Mouse (Mus musculus) heart, postnatal 36 days (tissue): ENCODE results near the gene Gal3st1. TPM values are rescaled to one million over a fixed set of nuclear protein-coding genes. Genes with fewer than 3 reads are reported as not detected.
"Not testable (repeated sequence)": the region's sequence is repeated elsewhere in the genome, so short reads cannot be mapped to it uniquely, and the experiment has no call there.

ENCODE experiments used
- DNase-seq, 2 experiments: peaks; one replicate each; pipeline ENCODE4 v3.0.0; 2021 to 2022
- intact Hi-C: fragments of 180-260 bp; cut with DNase I; formaldehyde crosslinking; loops from one replicate; pipeline ENCODE4 v1.15.1; 2025
- total RNA-seq, 2 experiments: library from RNA; stranded (reverse); gene quantifications; 2 replicates each; pipeline ENCODE4 v1.2.3; 2021

Gene Gal3st1
- under 1 TPM; 0.19 to 0.22 TPM for total RNA-seq

DNA sequence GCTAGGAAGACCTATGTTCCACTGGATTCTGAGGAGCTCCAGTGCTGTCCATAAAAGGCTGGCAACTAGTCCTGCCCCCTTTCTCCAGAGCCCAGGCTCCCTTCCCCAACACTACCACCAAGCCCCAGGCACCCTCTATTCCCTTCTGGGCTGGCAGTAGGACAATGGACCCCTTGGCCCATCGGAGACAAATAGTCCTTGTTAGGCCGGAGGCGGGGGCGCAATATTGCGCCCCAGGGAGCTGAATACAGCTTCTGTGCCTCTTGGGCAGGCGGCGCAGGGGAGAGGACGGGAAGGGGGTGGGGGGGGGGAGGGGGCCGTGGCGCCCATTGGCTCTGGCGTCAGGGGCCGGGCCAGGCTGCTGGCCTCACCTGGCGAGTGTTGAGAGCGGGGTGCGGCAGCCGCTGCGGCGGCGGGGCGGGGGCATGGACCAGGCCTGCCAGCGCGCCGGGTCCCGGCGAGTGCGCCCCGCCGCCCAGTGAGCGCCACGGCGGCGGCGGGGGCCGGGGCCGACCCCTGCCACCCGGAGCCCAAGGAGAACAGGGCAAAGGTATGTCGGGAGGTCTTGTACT, at the start of gene Gal3st1:
Gene Gal3st1 (plus strand): TSS at position 346 of the 572 bp plus-strand sequence.
- no peak for DNase-seq
- intact Hi-C loops = no loop called here

DNA sequence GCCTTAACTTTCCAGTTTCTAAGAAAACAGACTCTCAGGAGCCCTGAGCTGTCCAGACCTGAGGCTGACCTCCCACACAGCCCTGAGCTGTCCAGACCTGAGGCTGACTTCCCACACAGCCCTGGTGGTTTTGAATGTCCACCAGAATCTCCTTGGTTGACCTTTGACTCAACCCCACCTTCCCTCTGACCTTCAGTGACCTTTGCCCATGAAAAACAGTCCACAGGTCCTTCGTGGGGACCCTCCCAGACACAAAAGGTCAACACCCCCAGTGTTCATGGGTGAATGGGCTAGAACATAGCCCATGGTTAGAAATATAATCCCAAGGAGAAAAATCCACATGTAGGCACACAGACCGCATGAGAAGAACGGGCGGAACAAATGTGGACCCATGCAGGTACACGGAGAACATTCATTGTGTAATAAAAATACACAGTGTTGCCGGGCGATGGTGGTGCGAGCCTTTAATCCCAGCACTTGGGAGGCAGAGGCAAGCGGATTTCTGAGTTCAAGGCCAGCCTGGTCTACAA, 49.6 kb upstream of the Gal3st1 start:
- no peak for DNase-seq
- intact Hi-C loops = loop anchor here (2.0 kb wide), 1 partner anchor 29 kb away; the partner anchor contains the start of gene Pes1

DNA sequence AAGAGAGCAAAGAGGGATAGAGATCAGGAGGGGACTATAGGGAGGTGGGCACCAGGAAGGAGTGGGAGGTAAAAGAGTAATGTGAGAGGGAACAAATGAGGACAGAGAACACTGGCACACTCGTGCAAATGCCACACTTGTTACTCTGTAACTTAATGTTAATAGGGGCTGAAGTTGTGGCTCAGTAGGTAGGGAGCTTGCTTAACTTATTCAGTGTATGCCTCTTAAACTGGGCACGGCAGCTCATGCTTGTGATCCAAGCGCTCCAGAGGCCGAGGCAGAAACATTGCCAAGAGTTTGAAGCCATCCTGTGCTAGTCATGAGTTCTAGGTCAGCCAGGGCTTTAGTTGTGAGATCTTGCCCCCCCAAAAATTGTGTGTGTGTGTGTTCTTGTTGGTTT, 48.3 kb upstream of the Gal3st1 start:
- DNase-seq = no peak
- intact Hi-C loops = no loop called here

DNA sequence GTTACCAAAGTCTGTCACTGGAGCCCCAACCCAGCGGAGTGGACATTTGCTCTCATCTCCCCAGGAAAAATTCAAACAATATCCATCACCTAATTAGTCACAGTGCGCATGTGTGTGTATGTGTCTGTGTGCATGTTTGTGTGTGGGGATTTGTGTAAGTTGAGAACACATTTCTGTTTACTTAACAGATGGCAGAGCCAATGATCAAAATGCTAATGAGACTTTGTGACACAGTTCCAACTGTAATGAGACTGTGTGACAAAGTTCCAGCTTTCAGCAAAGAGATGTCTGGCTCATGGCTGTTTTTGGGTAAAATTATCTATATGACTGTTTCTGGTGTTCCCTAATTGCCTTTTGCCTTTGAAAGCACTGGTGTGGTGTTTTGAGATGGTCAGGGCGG, 47.1 kb upstream of the Gal3st1 start:
- intact Hi-C loops = no loop called here
- DNase-seq = no peak

DNA sequence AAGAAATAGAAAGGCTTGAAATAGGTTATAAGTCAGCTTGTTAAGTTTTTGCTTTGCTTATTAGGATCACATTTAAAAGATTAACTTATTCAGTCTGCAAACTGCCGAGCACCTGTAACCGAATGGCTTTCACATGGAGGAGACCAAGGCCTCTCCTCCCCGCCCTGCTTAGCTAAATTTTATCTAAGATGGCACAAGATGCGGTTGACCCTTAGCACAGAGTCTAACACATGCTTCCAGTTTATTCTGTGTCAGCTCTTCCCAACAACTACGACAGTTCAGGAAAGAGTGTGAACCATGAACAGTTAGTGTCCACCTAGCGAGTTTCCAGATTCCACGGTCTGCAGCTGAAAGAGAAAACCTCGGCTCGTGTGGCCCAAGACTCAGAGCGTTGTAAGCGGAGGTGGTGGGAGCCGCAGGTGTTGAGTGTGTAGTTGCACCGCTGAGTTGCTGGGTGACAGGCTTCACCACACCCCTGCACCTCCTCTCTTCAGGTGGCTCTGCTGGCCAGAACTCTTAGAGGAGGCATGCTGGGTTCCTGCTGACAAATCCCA, 46.0 kb upstream of the Gal3st1 start:
- intact Hi-C loops = no loop called here
- no peak for DNase-seq

DNA sequence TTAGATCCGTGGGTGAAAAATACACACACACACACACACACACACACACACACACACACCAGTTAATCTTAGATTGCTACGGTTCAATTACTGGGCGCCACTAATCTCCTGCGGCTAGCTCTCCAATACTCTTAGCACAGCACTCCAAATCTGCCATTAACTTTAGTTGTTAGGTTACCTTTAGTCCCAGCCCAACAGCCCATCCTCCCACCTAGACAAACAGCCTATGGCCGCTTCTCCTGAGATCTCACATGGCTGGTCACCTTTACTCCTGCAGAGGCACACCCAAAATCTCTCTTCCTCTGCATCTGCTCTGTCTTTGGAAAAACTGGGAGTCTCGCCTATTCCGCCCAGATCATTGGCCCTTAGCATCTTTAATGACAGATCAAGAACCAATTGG, 42.1 kb upstream of the Gal3st1 start:
- DNase-seq = no peak
- intact Hi-C loops = no loop called here

DNA sequence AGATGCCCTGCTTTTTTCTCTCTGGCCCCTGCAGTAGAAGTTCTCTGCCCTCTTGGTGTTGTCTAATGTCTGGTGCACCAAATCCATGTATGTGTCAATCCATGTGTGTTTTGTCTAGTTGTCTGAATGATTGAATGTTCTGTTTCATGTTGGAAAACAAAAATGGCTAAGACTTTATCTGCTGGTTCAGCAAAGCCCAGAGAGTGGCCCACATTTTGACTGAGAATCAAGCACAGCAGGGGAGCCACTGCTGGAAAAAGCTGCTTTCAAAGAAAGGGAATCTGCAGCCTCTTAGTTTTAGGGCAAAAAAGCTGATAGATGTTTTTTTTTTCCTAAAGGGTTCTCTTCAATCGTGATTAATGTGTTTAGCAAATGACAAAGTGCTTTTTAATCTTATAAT, 37.0 kb upstream of the Gal3st1 start:
- DNase-seq = no peak
- intact Hi-C loops = no loop called here

DNA sequence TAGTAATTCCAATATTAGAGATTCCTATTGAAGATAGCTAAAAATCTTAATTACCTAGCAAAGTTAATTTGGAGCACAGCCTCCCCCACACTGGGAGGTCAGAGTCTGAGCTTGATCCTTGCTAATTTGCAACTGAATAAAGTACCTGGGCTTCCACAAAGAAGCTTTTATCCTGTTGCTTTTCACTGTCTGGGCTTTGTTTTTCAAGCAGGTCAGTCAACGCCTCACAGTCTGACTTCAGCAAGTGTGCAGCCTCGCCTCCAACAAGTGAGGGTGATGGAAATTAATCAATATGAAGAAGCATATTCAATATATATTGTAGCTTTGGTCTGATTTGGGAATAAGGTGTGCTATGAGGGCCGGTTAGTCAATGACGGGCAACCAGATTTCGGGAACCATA, 28.6 kb upstream of the Gal3st1 start:
- DNase-seq, intact Hi-C loops: not testable (repeated sequence)

DNA sequence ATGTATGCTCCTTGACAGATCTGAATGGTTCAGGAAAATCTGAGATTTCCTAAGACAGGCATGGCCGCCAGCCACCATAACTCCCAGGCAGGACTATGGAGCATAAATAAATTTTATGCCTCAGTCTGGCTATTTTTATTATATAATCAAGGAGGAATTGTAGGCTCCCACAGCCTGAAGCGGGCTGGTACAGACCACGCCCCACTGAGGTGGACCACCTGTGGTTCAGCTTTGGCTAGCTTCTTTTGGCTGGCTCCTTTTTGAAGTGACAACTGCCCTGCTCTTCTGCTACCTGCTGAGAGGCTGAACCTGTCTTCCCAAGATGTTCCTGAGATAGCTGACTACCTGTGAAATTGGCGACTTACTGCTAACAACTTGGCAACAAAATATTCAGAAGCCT, 28.1 kb upstream of the Gal3st1 start:
- DNase-seq, intact Hi-C loops: not testable (repeated sequence)

DNA sequence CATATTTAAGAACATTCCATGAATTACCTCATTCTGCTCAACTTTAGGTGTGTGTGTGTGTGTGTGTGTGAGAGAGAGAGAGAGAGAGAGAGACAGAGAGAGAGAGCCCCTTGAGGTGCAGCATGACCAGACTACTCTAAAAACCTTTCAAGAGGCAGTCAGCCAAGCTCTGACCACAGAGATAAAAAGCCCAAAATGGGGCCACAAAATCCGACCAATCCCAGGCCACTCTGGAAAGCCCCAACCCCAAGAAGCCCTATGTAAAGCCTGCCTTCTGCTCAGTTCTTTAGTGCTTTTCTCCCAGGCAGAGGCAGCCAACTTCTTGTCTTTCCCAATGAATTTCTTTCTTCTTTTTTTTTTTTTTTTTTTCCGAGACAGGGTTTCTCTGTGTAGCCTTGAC, 22.5 kb upstream of the Gal3st1 start:
- no peak for DNase-seq
- intact Hi-C loops = no loop called here

DNA sequence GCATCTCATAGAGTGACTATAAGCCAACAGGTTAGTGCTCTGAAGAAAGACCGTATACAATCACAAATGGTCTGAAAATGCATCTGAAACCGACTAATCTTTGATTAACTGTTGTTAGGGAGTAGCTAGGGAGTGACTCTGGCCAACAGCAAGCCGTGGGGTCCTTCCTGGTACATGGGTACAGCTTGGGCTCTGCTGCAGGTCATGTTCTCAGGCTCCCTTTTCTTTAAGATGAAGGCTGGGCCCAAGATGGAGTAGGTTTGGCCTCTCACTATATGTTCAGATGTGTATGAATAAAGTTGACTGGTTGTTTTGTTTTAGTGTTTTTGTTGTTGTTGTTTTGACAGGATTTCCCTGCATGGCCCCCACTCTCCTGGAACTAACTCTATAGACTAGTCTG, 21.7 kb upstream of the Gal3st1 start:
- intact Hi-C loops = loop anchor here (2.0 kb wide), 1 partner anchor 29 kb away; the partner anchor contains the start of gene Tcn2
- no peak for DNase-seq

DNA sequence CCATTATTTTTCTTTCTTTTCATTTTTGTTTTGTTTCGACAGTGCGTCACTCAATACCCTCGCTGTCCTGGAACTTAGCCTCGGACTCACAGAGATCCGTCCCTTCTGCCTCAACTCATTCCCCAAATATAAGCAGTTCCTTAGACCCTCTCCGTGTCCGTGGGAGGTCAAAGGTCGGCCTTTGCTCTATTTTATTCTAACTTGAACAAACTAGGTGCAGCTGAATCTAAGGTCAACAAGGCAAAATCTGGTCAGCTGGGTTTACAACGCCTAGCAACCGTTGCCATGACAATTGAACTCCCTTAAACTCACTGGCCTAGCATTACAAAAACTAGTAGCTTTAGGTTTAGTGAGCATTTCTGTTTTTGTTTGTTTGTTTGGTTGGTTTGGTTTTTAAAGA, 20.3 kb upstream of the Gal3st1 start:
- intact Hi-C loops = loop anchor here (2.0 kb wide), 1 partner anchor 30 kb away; the partner anchor contains the start of gene Tcn2
- no peak for DNase-seq

DNA sequence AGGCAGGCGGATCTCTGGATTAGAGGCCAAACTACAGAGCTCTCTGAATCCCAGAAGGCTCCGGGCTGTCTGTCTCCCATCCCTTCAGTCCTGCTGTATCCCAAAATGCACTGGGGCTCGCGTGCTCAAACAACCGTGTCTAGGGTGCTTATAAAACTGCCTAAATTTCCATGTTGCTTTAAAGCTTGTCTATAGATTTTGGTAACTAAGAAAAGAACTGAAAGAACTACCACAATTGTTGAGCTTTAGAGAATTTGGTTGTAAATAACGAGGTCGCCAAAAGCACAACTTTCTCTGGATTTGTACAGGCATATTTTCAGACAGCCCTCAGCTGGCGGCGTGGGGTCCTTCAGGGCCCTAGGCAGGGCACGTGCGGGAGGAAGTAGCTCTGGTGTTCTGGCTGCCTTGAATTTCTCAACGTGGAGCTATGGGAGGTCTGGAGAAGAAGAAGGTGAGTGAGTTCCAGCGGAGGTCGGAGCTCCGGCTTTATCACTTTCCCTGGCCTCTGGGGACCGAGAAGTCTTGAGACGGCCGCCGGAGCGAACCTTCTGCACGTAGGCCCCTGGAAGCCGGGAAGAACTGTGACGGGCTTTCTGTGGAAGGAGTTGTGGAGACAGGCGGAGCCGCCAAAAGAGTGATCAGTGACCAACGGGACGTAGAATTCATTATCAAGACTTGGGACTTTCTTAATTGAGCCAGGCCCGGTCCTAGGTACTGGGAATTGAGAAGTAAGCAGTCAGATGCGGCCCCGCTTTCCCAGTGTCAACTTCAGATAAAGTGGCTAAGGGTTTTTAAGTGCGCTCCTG, 19.6 kb upstream of the Gal3st1 start, which contains the start of gene Pes1:
Gene Pes1 (plus strand): TSS at position 366 of the 806 bp plus-strand sequence.
- peak; percentile 79 to 90 for DNase-seq
- intact Hi-C loops = loop anchor here (2.0 kb wide), 1 partner anchor 31 kb away; the partner anchor contains the start of gene Tcn2

DNA sequence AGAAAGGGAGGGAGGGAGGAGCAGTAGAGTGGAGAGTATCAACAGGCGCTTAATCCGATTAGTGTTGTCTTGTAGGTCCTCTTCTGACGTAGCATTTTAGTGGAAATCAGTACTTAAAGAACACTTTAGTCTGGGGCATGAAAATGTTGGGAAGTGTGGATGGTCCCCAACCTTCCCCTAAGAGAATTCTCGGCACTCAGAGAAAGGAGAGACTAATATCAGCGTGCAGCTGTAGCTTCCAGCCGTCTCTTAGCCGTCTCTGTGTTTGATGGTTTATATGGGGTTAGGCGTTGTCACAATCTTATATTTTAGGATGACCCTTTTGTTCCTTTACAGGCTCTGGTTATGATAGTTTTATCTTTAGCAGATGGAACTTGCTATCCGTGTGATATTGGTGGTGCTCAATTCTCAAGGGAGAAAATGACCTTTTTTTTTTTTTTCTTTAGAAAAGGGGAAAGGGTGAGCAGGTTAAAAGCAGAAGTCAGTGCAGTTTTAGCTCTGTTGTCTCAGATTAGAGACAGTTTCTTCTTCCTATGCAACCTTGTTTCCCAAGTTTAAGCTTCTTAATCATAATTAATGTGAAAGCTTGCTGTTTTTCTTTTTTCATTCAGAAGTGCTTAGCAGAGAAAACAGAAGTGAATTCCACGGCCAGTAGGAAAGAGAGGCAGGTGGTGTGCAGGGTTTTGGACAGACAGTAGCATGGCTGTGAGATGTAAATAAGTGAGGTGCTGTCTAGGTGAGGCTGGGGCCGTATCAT, 18.8 kb upstream of the Gal3st1 start:
- intact Hi-C loops = no loop called here
- DNase-seq = no peak

DNA sequence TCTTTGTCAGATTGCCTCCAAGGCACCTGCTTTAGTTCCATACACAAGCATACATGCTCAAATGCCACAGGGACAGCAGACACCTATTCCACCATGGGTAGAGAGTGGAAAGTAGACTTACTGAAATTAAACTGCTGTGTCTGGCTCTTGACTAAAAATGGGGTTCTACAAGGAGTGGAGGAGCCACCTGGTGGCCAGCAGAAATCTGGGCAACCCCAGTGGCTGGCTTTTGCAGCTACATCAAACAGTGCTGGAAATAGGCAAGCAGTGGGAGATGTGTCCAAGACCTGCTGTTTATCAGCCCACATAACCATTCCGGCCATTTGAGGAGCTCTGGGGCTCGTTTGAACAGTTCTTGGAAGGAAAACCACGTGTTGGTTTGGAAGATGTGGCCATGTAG, 13.6 kb upstream of the Gal3st1 start:
- DNase-seq = no peak
- intact Hi-C loops = no loop called here

DNA sequence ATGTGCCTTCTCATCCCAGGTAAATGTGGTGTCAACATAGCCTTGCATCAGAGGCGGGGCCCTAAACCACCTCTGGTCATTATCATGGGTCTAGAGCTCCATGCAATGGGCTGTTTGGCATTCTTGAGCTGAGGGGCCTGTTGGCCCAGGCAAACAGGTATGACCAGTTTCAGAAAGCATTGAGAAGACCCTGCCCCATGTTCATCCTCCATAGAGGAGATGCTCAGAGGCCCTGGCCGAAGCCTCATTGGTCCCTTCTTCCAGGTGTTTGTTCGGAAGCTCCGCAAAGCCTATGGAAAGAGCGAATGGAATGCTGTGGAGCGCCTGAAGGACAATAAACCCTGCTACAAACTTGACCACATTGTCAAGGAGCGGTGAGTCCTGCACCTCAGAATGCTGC, 13.1 kb upstream of the Gal3st1 start:
- intact Hi-C loops = no loop called here
- no peak for DNase-seq

DNA sequence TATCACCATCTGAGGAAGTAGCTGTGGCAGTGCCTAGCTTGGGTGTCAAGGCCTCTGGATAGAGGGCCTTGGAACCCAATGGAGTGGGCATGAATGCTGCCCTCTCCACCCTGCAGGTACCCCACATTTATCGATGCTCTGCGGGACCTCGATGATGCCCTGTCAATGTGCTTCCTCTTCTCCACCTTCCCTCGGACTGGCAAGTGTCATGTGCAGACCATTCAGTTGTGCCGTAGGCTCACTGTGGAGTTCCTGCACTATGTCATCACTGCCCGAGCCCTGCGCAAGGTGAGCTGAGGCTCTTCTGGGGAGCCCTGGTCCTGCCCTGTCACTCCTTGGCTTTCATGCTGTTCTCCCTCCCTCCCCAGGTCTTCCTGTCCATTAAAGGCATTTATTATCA, 10.4 kb upstream of the Gal3st1 start:
- DNase-seq = no peak
- intact Hi-C loops = no loop called here

DNA sequence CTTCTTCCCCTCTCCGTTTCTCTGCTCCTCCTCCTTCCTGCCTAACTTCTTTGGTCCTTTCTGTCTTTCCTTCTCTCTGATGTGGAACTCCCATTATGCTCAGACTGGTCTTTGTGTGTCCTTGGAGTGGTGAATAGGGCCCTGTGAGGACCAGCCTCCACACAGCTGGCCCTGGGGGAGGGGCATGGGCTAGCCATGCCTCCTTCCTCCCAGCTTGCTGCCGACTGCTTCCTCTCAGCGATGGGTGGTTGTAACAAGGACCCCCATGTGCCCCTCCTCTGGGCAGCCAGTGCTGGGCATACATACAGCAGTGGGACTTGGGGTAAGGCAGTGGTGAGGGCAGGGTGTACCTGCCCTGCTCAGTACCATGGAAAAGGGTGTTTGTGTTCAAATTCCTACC, 9.1 kb upstream of the Gal3st1 start:
- no peak for DNase-seq
- intact Hi-C loops = no loop called here

DNA sequence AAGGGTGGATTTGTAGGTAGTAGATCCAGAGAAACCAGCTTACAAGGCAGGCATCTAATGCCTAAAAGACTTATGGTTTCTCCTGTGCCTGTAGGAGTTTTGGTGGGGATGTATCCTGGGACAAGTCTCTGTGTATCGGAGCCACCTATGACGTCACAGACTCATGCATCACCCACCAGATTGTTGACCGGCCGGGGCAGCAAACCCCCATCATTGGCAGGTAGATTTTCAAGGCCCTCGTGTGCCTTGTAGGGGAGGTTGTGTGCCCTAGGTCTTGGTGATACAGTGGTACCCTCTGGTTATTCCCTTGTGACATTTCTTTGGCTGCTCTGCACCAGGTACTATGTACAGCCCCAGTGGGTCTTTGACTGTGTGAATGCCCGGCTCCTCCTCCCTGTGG, 6.8 kb upstream of the Gal3st1 start, which contains the start of gene 4930556J24Rik:
Gene 4930556J24Rik (minus strand): TSS at position 101 of the 400 bp plus-strand sequence.
- intact Hi-C loops = no loop called here
- no peak for DNase-seq

DNA sequence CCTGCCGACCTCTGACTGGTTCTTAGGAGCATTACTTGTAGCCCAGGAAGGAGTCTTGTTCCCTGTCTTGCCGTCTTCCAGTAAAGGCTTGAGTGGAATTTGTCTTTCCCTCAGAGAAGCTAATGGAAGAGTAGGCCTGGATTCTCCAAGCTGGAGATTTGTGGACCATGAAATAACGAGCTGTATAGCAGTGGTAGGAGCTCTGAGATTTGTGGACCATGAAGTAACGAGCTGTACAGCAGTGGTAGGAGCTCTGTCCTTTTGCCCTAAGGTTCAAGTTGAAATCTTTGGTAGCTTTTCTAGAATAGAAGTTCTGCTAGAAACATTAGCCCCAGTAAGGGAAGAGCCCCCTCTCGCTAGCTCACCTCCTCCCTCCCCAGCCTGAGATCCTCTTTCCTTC, 5.0 kb upstream of the Gal3st1 start:
- DNase-seq = no peak
- intact Hi-C loops = no loop called here

DNA sequence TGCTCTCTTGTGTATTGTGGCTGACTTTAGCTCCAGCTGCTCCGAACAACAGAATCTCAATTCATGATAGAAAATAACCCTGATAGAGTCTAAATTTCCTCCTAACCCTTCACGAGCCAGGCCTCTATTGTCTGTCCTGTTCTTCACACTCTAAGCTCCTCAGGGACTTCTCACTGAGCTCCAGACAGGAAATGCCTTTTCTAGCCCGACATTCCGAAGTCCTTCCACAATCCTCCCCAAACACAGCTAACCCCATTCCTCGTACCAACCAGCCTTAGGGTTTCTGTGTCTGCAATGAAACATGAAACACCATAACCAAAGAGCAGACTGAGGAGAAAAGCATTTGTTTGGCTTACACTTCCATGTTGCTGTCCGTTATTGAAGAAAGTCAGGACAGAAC, 1.9 kb upstream of the Gal3st1 start:
- intact Hi-C loops = no loop called here

More for the DNA sequence above, 1.9 kb upstream of the Gal3st1 start:
- DNase-seq = no peak
